Mouse (Mus musculus): ENCODE measurements around the gene Cma2. TPM values are rescaled to one million over a fixed set of nuclear protein-coding genes. Genes with fewer than 3 reads are reported as not detected.
"Not testable (repeated sequence)": the region's sequence is repeated elsewhere in the genome, so short reads cannot be mapped to it uniquely, and the experiment has no call there.

Cma2 gene
- polyA plus RNA-seq, 1 experiment from 2014 or later = not detected

DNA sequence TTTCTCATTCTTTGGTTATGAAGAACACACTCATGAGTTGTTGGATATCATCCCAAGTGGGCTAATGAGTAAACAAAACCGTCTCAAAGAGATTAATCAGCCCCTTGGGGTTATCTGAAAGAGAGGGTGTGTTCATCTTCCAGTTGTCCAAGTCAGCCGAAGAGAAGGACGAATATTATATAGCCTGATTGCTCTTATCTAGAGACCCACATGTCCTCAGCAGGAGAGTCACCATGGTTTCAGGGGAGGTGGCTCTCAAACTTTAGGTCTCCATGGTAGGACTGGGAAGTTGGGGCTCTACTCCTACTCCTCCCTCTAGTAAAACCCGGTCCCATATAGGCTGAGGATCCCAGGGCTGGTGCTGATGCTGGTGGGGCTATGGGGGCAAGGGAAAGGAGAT, 70.5 kb downstream of the Cma2 start:
- DNase-seq (ENCODE audit: low spot score) = not testable (repeated sequence)

Other genes with a start within 250 kb of the Cma2 start
- gene Tgm1, start 237.1 kb upstream of the Cma2 start, polyA plus RNA-seq (2015; fragmentation: Nextera tagmentation; extraction: Ambion mirVana) = 2.0 and 3.0 TPM in 2 replicates
- 32.2 and 39.4 TPM in 2 replicates for gene Rabggta, start 228.7 kb upstream of the Cma2 start, polyA plus RNA-seq (2015; fragmentation: Nextera tagmentation; extraction: Ambion mirVana)
- gene Dhrs1, start 205.3 kb upstream of the Cma2 start, polyA plus RNA-seq (2015; fragmentation: Nextera tagmentation; extraction: Ambion mirVana) = 63.6 and 65.8 TPM in 2 replicates
- 37.8 and 47.2 TPM in 2 replicates for gene Nop9, start 205.3 kb upstream of the Cma2 start, polyA plus RNA-seq (2015; fragmentation: Nextera tagmentation; extraction: Ambion mirVana)
- 0.14 TPM in 1 of 2 replicates, not detected in the other for gene Cideb, start 192.5 kb upstream of the Cma2 start, polyA plus RNA-seq (2015; fragmentation: Nextera tagmentation; extraction: Ambion mirVana)
- 0.78 and 1.2 TPM in 2 replicates for gene Ltb4r2, start 189.6 kb upstream of the Cma2 start, polyA plus RNA-seq (2015; fragmentation: Nextera tagmentation; extraction: Ambion mirVana)
- 3.7 and 4.3 TPM in 2 replicates for gene Ltb4r1, start 185.0 kb upstream of the Cma2 start, polyA plus RNA-seq (2015; fragmentation: Nextera tagmentation; extraction: Ambion mirVana)
- 2.2 and 2.7 TPM in 2 replicates for gene Adcy4, start 166.9 kb upstream of the Cma2 start, polyA plus RNA-seq (2015; fragmentation: Nextera tagmentation; extraction: Ambion mirVana)
- 70.3 and 76.2 TPM in 2 replicates for gene Ripk3, start 162.1 kb upstream of the Cma2 start, polyA plus RNA-seq (2015; fragmentation: Nextera tagmentation; extraction: Ambion mirVana)
- gene Nfatc4, start 127.8 kb upstream of the Cma2 start, polyA plus RNA-seq (2015; fragmentation: Nextera tagmentation; extraction: Ambion mirVana) = 1.7 and 2.2 TPM in 2 replicates
- 1.7 and 2.4 TPM in 2 replicates for gene Nynrin, start 97.0 kb upstream of the Cma2 start, polyA plus RNA-seq (2015; fragmentation: Nextera tagmentation; extraction: Ambion mirVana)
- gene Cbln3, start 66.6 kb upstream of the Cma2 start, polyA plus RNA-seq (2015; fragmentation: Nextera tagmentation; extraction: Ambion mirVana) = 0.05 and 0.12 TPM in 2 replicates
- gene Khnyn, start 66.0 kb upstream of the Cma2 start, polyA plus RNA-seq (2015; fragmentation: Nextera tagmentation; extraction: Ambion mirVana) = 8.5 and 9.8 TPM in 2 replicates
- 72.5 and 74.8 TPM in 2 replicates for gene Sdr39u1, start 50.7 kb upstream of the Cma2 start, polyA plus RNA-seq (2015; fragmentation: Nextera tagmentation; extraction: Ambion mirVana)
- gene Cma1, start 6.3 kb upstream of the Cma2 start, polyA plus RNA-seq (2015; fragmentation: Nextera tagmentation; extraction: Ambion mirVana) = 6.9 and 7.2 TPM in 2 replicates
- gene Mcpt1, start 67.0 kb downstream of the Cma2 start, polyA plus RNA-seq (2015; fragmentation: Nextera tagmentation; extraction: Ambion mirVana) = 0.46 and 0.50 TPM in 2 replicates
- not detected in 2 replicates for gene Mcpt9, start 79.5 kb downstream of the Cma2 start, polyA plus RNA-seq (2015; fragmentation: Nextera tagmentation; extraction: Ambion mirVana)
- gene Mcpt2, start 91.1 kb downstream of the Cma2 start, polyA plus RNA-seq (2015; fragmentation: Nextera tagmentation; extraction: Ambion mirVana) = 0.30 and 0.40 TPM in 2 replicates
- 2.0 and 2.2 TPM in 2 replicates for gene Mcpt4, start 111.3 kb downstream of the Cma2 start, polyA plus RNA-seq (2015; fragmentation: Nextera tagmentation; extraction: Ambion mirVana)
- gene Mcpt8, start 134.3 kb downstream of the Cma2 start, polyA plus RNA-seq (2015; fragmentation: Nextera tagmentation; extraction: Ambion mirVana) = 0.17 and 0.36 TPM in 2 replicates
- gene Ctsg, start 151.6 kb downstream of the Cma2 start, polyA plus RNA-seq (2015; fragmentation: Nextera tagmentation; extraction: Ambion mirVana) = 0.26 and 0.46 TPM in 2 replicates
- gene Gzme, start 169.6 kb downstream of the Cma2 start, polyA plus RNA-seq (2015; fragmentation: Nextera tagmentation; extraction: Ambion mirVana) = not detected in 2 replicates
- gene Gzmd, start 181.6 kb downstream of the Cma2 start, polyA plus RNA-seq (2015; fragmentation: Nextera tagmentation; extraction: Ambion mirVana) = not detected in 2 replicates
- gene Gzmg, start 208.6 kb downstream of the Cma2 start, polyA plus RNA-seq (2015; fragmentation: Nextera tagmentation; extraction: Ambion mirVana) = not detected in 2 replicates
- not detected in 2 replicates for gene Gzmn, start 223.6 kb downstream of the Cma2 start, polyA plus RNA-seq (2015; fragmentation: Nextera tagmentation; extraction: Ambion mirVana)